Mouse (Mus musculus) lung, adult 2 months (tissue): ENCODE measurements around the gene Prim2.

Experiments used
- CTCF ChIP-seq: fragments of 200-500 bp; IDR thresholded peaks from 2 replicates; pipeline ENCODE4 v1.5.1; 2011; ENCODE audit warnings: mild to moderate bottlenecking, low read length, control low read depth; ENCODE audit not compliant: insufficient read depth
- POLR2A ChIP-seq: fragments of 200-500 bp; IDR thresholded peaks from 2 replicates; pipeline ENCODE4 v1.6.1; 2011; ENCODE audit warnings: low read depth, mild to moderate bottlenecking, control low read depth, low read length, borderline replicate concordance; ENCODE audit errors: extremely low read depth

DNA sequence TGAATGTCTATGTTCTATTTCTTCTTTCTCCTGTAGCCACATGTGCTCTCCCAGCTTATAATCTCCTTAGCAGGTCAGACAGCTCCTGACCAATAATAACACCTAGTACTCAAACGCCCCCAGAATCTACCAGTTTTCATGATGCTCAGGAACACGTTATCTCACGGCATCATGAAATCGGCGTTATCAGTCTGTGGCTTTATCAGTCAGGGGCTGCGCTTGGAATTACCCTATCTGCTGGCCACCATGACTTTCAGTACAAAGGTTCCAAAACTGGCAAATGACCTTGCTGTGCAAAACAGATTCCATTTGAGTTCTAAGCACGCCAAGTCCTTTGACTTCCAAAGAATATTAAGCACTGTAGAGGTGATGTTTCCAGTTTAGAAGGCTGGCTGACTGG is 127.9 kb downstream of the Prim2 start:
- no peak for TF ChIP-seq POLR2A
- no peak for TF ChIP-seq CTCF
